Mouse (Mus musculus): ENCODE measurements around the gene Pygm. TPM values are rescaled to one million over a fixed set of nuclear protein-coding genes. Genes with fewer than 3 reads are reported as not detected.

Gene Pygm
- total and polyA plus RNA-seq, 2 experiments from 2014 or later: 13.2 to 25.8 TPM

- no peak for DNase-seq (ENCODE audit: low spot score)
- no peak overlapping the region for H3K4me3 ChIP-seq (ENCODE audit: low read depth, low read length)
- H3K27me3 ChIP-seq (ENCODE audit: insufficient read depth, low read length): no peaks in the 10 kb centered on the region
- peaks cover 4% of the 10 kb centered on the region; the same call in 1 of the 2 replicates for H3K4me1 ChIP-seq (ENCODE audit: insufficient read depth, low read length)
- H3K27ac ChIP-seq (ENCODE audit: low read depth, low read length): no peak overlapping the region
- 92% methylated on average over 14 of the region's 14 CpGs for WGBS
- ATAC-seq (ENCODE audit: low FRiP score): no peak
- no peaks in the 10 kb centered on the region for H3K9me3 ChIP-seq (ENCODE audit: low read length)
- H3K9ac ChIP-seq (replicated peaks; ENCODE audit: low read length, poor library complexity, severe bottlenecking): no peak overlapping the region
- TF ChIP-seq CTCF (IDR thresholded peaks at IDR 0.05): peak; percentile 51
- no peak overlapping the region for H3K4me2 ChIP-seq (ENCODE audit: low read depth, low read length, poor library complexity, severe bottlenecking)
- H3K36me3 ChIP-seq (ENCODE audit: insufficient read depth, low read length): no peaks in the 10 kb centered on the region
These were observed 8.7 kb downstream of the Pygm start for GRCm38 (mm10) chr19:6392743-6393393.

GRCm38 (mm10) chr19:6393637-6394036 lies 9.4 kb downstream of the Pygm start:
- Histone ChIP-seq H3K9me3 (ENCODE audit: low read length) (no peaks in the 10 kb centered on the region), H3K36me3 (ENCODE audit: insufficient read depth, low read length) (no peaks in the 10 kb centered on the region), H3K4me3 (ENCODE audit: low read depth, low read length) (no peak overlapping the region), H3K9ac (replicated peaks; ENCODE audit: low read length, poor library complexity, severe bottlenecking) (no peak overlapping the region), H3K4me2 (ENCODE audit: low read depth, low read length, poor library complexity, severe bottlenecking) (no peak overlapping the region), H3K27me3 (ENCODE audit: insufficient read depth, low read length) (no peaks in the 10 kb centered on the region), H3K4me1 (ENCODE audit: insufficient read depth, low read length) (peaks cover 4% of the 10 kb centered on the region; the same call in 1 of the 2 replicates), H3K27ac (ENCODE audit: low read depth, low read length) (no peak overlapping the region)
- ATAC-seq (ENCODE audit: low FRiP score): no peak
- TF ChIP-seq CTCF (IDR thresholded peaks at IDR 0.05): no peak
- 91% methylated on average over 16 of the region's 16 CpGs for WGBS
- no peak for DNase-seq (ENCODE audit: low spot score)

GRCm38 (mm10) chr19:6396237-6396636 lies 12.0 kb downstream of the Pygm start:
- Histone ChIP-seq H3K4me2 (ENCODE audit: low read depth, low read length, poor library complexity, severe bottlenecking) (no peak overlapping the region), H3K4me1 (ENCODE audit: insufficient read depth, low read length) (peaks cover 6% of the 10 kb centered on the region; the same call in 1 of the 2 replicates), H3K27me3 (ENCODE audit: insufficient read depth, low read length) (no peaks in the 10 kb centered on the region), H3K9me3 (ENCODE audit: low read length) (no peaks in the 10 kb centered on the region), H3K27ac (ENCODE audit: low read depth, low read length) (no peak overlapping the region), H3K4me3 (ENCODE audit: low read depth, low read length) (no peak overlapping the region), H3K36me3 (ENCODE audit: insufficient read depth, low read length) (no peaks in the 10 kb centered on the region), H3K9ac (replicated peaks; ENCODE audit: low read length, poor library complexity, severe bottlenecking) (no peak overlapping the region)
- no peak for DNase-seq (ENCODE audit: low spot score)
- WGBS: 86% methylated on average over 5 of the region's 5 CpGs
- ATAC-seq (ENCODE audit: low FRiP score): no peak
- no peak for TF ChIP-seq CTCF (IDR thresholded peaks at IDR 0.05)

GRCm38 (mm10) chr19:6397582-6398249 lies 13.5 kb downstream of the Pygm start:
- Histone ChIP-seq H3K9ac (replicated peaks; ENCODE audit: low read length, poor library complexity, severe bottlenecking) (no peak overlapping the region), H3K9me3 (ENCODE audit: low read length) (no peaks in the 10 kb centered on the region), H3K4me1 (ENCODE audit: insufficient read depth, low read length) (peaks cover 17% of the 10 kb centered on the region; the same call in 1 of the 2 replicates), H3K27ac (ENCODE audit: low read depth, low read length) (peak overlapping the region; percentile 82; the same call in 1 of the 2 replicates), H3K4me3 (ENCODE audit: low read depth, low read length) (no peak overlapping the region; the same call in 1 of the 2 replicates), H3K36me3 (ENCODE audit: insufficient read depth, low read length) (peaks cover 5% of the 10 kb centered on the region; the same call in 1 of the 2 replicates), H3K4me2 (ENCODE audit: low read depth, low read length, poor library complexity, severe bottlenecking) (peak overlapping the region; percentile 98), H3K27me3 (ENCODE audit: insufficient read depth, low read length) (no peaks in the 10 kb centered on the region; the same call in 1 of the 2 replicates)
- ATAC-seq (ENCODE audit: low FRiP score) (no peak), DNase-seq (ENCODE audit: low spot score) (no peak)
- TF ChIP-seq CTCF (IDR thresholded peaks at IDR 0.05): no peak
- WGBS: 85% methylated on average over 22 of the region's 22 CpGs

GRCm38 (mm10) chr19:6398447-6399284 lies 14.5 kb downstream of the Pygm start:
- Histone ChIP-seq H3K27me3 (ENCODE audit: insufficient read depth, low read length) (no peaks in the 10 kb centered on the region; the same call in 1 of the 2 replicates), H3K9me3 (ENCODE audit: low read length) (no peaks in the 10 kb centered on the region), H3K9ac (replicated peaks; ENCODE audit: low read length, poor library complexity, severe bottlenecking) (peak overlapping the region; percentile 88), H3K27ac (ENCODE audit: low read depth, low read length) (peak overlapping the region; percentile 82), H3K4me2 (ENCODE audit: low read depth, low read length, poor library complexity, severe bottlenecking) (peak overlapping the region; percentile 98), H3K4me3 (ENCODE audit: low read depth, low read length) (peak overlapping the region; percentile 69), H3K4me1 (ENCODE audit: insufficient read depth, low read length) (peaks cover 17% of the 10 kb centered on the region; the same call in 1 of the 2 replicates), H3K36me3 (ENCODE audit: insufficient read depth, low read length) (peaks cover 12% of the 10 kb centered on the region)
- no peak for TF ChIP-seq CTCF (IDR thresholded peaks at IDR 0.05)
- peak; percentile 72 for ATAC-seq (ENCODE audit: low FRiP score)
- 1% methylated on average over 38 of the region's 39 CpGs for WGBS
- DNase-seq (ENCODE audit: low spot score): peak; percentile 83
